Mouse (Mus musculus): ENCODE measurements around the gene Aqp11. TPM values are rescaled to one million over a fixed set of nuclear protein-coding genes. Genes with fewer than 3 reads are reported as not detected.

The Aqp11 gene
- total RNA-seq, 2 experiments from 2014 or later, result 0.34 to 3.5 TPM

DNA sequence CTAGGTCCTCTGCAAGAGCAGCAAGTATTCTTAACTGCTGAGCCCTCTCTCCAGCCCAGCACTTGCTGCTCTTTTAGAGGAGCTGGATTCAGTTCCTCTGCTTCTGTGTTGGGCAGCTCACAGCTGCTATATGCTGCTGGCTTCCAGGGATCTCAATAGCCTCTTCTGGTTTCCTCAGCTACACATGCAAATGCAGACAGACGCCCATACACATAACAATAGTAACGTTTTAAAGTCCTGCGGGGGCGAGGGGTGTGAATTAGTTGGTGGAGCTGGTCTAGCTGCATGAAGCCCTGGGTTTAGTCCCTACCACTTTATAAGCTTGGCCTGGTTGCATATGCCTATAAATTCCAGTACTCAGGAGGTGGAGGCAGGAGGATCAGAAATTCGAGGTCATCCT lies 19.0 kb downstream of the Aqp11 start:
- no peak for ATAC-seq (replicated peaks; ENCODE audit: low FRiP score, poor library complexity, severe bottlenecking)

DNA sequence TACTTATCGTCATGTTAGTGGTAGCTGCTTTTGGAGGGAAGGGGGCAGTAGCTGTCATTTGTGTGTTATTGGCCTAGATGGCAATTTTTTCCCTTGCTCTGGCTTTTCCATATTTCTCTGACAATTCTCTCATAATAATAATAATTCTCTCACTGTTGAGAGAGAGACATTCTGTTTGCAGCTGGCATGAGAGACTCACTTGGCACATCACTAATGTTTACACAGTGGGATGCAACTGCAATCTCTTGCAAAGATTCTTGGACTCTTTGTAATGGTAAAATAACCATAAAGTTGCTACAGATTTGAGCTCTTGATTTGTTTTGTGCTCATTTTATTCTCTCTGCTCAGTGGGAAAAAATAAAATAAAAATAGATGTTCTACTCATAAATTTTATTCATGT lies 20.8 kb downstream of the Aqp11 start:
- ATAC-seq (replicated peaks; ENCODE audit: low FRiP score, poor library complexity, severe bottlenecking), result no peak

DNA sequence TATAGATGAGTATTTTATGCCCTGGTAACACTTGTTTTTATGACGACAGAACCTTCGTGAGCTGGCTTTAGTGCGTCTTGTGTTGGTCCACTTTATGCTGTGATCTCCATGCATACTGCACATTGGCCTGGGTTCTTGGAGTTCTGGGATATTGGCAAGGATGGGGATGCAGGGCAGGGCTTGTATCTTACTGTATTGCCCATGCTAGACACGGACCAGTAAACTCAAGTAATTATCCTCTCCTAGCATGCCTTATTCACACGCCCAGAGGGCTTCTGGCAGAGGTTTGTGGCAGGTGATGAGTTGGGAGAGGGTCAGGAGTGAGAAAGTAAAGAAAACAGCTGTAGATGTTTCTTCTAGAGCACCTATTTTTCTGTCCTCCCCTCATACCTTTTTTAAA lies 23.4 kb downstream of the Aqp11 start:
- ATAC-seq (replicated peaks; ENCODE audit: low FRiP score, poor library complexity, severe bottlenecking), result no peak

DNA sequence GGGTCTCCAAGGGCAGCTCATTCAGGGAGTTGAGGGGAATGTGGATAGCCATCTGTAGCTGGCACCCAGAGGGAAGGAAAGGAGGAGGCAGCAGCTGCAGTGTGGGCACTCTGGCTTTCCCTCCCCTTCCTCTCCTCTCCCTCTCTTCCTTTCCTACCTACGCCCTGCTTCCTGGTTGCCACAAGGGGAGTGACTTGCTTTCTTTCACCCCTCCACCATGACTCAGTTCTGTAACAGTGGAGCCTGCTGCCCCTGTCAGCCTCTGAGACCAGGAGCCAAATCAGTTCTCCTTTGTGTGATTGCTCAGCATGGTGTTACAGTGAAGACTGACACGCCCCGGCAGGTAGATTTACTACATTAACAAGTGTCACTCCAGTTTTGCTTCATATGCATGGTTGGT lies 28.9 kb downstream of the Aqp11 start:
- ATAC-seq (replicated peaks; ENCODE audit: low FRiP score, poor library complexity, severe bottlenecking), result no peak; the same call in 1 of the 2 replicates

DNA sequence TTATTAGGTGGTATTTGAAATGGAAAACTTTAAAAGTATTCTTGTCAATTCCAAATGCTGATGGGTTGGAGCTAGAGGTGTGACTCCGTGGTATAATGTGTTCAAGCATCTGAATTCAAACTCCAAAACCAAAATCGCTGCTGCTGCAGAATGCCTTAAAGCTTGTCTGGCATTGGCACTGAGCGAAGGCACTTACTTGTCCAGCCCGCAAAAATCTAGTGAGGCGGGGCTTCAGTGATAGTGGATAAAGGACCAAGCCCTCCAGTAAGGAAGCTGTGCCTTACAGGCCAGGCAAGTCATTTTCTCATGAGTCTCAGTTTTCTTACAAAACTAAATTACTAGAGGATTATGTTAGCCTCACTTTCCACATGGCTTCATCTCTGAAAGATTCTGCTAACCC lies 30.3 kb downstream of the Aqp11 start:
- ATAC-seq (replicated peaks; ENCODE audit: low FRiP score, poor library complexity, severe bottlenecking), result no peak

DNA sequence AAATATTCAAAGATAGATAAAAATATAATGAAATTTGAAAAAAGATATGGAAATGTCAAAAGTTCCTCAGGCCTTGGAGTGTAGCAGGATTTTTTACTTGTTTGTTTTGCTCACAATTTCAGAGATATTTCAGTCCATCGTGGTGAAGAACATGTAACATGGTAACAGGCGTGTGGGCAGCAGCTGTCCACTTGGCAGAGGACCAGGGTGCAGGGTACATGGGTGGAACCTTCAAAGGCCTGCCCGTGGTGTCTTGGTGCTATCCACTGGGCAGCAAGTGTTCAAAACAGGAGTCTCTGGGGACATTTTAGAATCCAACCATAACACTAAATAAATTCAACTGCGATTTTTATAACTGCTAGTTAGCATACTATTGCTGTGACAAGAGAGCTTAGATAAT lies 31.0 kb downstream of the Aqp11 start:
- ATAC-seq (replicated peaks; ENCODE audit: low FRiP score, poor library complexity, severe bottlenecking), result no peak

DNA sequence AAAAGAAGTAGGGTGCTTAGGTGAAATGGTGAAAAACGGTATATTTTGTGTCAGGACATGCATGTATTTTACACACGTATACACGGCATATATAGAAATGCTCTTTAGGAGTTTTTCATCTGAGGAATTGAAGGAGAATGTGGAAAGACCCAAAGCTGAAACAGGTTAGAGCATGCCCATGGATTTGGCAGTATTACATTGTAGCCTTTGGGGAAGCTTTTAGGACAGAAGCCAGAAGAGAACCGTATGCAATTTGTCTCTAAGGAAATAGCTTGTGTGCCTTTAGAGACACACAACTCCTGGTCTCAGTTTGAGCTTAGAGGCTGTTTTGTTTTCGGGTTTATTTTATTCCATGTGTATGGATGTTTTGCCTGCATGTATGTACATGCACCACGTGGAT lies 37.0 kb downstream of the Aqp11 start:
- no peak for ATAC-seq (replicated peaks; ENCODE audit: low FRiP score, poor library complexity, severe bottlenecking)

DNA sequence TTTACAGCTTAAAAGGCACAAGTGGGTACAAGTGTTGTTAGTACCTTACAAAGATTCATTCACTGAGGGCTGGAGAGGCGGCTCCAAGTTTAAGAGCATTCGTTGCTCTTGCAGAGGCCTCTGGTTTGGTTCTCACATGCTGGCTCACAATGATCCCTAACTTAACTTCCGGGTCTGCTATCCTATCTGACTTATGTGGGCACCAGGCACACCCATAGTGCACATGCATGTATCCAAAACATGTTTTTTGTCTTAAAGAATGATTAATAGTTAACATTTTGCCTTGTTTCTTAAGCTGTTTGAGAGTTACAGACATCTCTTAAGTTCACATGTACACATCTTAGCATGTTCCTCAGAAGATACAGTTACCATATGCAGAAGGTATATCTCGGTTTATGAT lies 37.9 kb downstream of the Aqp11 start:
- no peak for ATAC-seq (replicated peaks; ENCODE audit: low FRiP score, poor library complexity, severe bottlenecking)

DNA sequence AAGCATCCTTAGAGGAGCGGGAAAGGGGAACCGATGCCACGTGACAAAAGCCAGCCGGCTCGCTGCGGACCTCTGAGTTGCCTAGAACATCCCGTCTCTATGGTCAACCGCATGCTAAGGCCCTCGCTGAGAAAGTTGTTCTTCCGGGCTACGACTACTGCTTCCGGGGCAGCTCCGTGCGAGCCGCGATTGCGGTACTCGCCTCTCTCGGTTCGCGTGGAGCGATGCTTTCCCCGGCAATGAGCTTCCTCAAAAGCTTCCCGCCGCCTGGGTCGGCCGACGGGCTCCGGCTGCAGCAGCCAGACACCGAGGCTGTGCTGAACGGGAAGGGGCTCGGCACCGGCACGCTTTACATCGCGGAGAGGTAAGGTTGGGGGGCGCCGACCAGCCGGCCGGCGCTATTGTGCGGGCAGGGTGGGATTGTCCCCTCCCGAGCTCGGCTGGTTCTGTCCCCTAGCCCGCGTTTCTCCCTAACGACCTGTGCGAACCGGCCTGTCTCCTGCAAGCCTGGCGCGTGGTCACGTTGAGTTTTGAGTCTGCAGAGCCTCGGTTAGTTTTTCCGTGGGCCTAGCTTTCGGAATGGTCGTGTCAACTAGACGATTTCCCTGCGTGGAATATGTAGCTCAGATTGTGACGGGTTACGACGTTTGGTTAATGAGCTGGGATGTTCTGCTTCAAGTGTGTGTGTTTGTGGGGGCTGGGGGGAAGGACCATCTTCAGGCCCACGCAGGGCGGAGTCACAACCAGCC lies 41.4 kb downstream of the Aqp11 start, which contains the start of gene Clns1a:
Clns1a (plus strand) TSS at position 129 of the 749 bp plus-strand sequence.
- ATAC-seq (replicated peaks; ENCODE audit: low FRiP score, poor library complexity, severe bottlenecking), result peak; percentile 95

DNA sequence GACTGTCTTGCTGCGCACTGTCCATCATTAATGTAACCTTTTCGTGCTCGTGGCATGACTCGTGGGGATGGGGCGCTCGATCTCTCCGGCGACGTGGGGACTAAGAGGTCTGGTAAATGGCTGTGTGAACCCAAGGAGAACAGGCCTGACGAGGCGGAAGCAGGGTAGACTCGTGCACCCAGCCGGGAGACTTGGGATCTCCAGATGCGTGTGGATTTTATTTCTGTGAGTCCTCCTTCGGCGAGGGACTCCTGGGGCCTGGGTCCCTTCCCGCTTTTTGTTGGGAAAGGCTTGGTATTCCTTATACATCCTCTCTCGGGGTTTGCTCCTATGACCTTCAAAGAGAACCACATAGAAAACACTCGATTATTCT lies 42.0 kb downstream of the Aqp11 start:
- ATAC-seq (replicated peaks; ENCODE audit: low FRiP score, poor library complexity, severe bottlenecking), result no peak

DNA sequence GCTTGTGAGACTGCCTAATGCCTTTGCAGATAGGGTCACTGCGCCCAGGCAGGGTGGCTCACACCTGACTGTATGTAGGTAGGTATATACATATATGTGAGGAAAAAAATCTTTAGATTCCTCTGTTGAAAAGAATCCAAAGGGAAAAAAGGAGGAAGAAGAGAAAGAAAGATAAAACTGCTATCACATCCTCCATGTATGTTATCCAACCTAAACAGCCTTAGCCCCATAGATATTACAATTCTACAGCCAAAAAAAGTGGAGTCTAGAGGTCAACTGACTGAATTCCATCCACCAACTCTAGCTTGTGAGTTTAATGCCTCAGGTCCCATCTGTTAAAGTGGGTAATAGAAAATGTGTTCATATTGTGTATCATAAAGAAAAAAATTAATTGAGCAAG lies 42.6 kb downstream of the Aqp11 start:
- no peak for ATAC-seq (replicated peaks; ENCODE audit: low FRiP score, poor library complexity, severe bottlenecking)

DNA sequence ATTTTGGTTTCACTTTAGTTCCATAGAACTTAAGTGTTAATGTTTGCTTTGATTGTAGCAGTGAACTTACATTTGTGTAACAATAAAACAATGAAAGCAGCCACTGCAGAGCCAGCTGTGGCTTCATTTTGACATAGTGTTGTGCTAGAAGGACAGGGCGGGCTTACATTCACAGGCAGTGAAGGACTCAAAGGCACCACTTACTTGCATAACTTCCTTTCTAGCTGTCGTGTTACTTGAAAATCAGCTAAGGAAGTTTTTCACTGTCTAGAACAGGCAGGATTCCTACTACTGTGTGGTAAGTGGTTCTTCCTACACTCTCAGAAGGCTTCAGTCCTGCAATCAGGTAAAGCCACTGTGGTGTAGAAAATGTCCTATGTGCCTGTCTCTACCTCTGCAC lies 50.3 kb downstream of the Aqp11 start:
- ATAC-seq (replicated peaks; ENCODE audit: low FRiP score, poor library complexity, severe bottlenecking), result no peak

DNA sequence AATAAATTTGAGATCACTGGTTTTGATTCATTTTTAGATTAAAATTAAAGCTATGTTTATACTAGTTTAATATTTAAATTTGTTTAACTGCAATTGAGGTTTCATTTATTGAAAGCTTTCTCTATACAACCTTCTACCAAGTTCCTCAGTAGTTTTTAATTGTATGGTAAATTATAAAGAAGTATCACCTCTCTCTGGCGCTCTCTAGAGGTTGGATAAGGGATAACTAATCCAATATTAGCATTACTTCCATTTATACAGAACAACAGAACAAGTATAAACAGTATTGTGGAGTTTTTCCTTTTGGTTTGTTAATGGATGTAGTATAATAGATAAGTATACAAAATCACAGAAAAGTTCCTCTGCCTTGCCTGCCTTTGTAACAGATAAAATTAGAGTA lies 58.9 kb downstream of the Aqp11 start:
- no peak for ATAC-seq (replicated peaks; ENCODE audit: low FRiP score, poor library complexity, severe bottlenecking)

Other genes with a start within 250 kb of the Aqp11 start
- 5.2 and 6.1 TPM in 2 replicates for gene Aamdc, start 158.8 kb downstream of the Aqp11 start, total RNA-seq (2015; ENCODE audit: low replicate concordance)
- 1.0 and 1.7 TPM in 2 replicates for gene Aamdc, start 158.8 kb downstream of the Aqp11 start, total RNA-seq (2017; ENCODE audit: low replicate concordance)
- gene Rsf1, start 158.4 kb downstream of the Aqp11 start, total RNA-seq (2015; ENCODE audit: low replicate concordance), result 11.0 and 14.0 TPM in 2 replicates
- 21.8 and 27.5 TPM in 2 replicates for gene Rsf1, start 158.4 kb downstream of the Aqp11 start, total RNA-seq (2017; ENCODE audit: low replicate concordance)
- 10.2 and 28.0 TPM in 2 replicates for gene Clns1a, start 41.7 kb downstream of the Aqp11 start, total RNA-seq (2015; ENCODE audit: low replicate concordance)
- 27.5 and 32.1 TPM in 2 replicates for gene Clns1a, start 41.7 kb downstream of the Aqp11 start, total RNA-seq (2017; ENCODE audit: low replicate concordance)
- 13.6 and 14.0 TPM in 2 replicates for gene Pak1, start 50.3 kb upstream of the Aqp11 start, total RNA-seq (2015; ENCODE audit: low replicate concordance)
- gene Pak1, start 50.3 kb upstream of the Aqp11 start, total RNA-seq (2017; ENCODE audit: low replicate concordance), result 9.3 and 14.5 TPM in 2 replicates
- not detected in 2 replicates for gene Gdpd4, start 181.7 kb upstream of the Aqp11 start, total RNA-seq (2015; ENCODE audit: low replicate concordance)
- not detected in 2 replicates for gene Gdpd4, start 181.7 kb upstream of the Aqp11 start, total RNA-seq (2017; ENCODE audit: low replicate concordance)